Mouse (Mus musculus) left cerebral cortex, postnatal 10 days (tissue): ENCODE data around the gene BC024978. TPM values are rescaled to one million over a fixed set of nuclear protein-coding genes. Genes with fewer than 3 reads are reported as not detected.
A peak's percentile ranks its signal among the peaks of the same experiment; 100 is the strongest.

ENCODE experiments used
- DNase-seq, 2 experiments: peaks; one replicate each; pipeline ENCODE4 v3.0.0; 2021 to 2022; ENCODE audit warnings: low spot score in 2 of 2, mixed read lengths in 1 of 2; ENCODE audit errors: extremely low spot score in 1 of 2
- intact Hi-C: fragments of 180-260 bp; cut with DNase I; formaldehyde crosslinking; loops from one replicate; pipeline ENCODE4 v1.15.1; 2025
- total RNA-seq, 2 experiments: library from RNA; stranded (reverse); gene quantifications; 2 replicates each; pipeline ENCODE4 v1.2.3; 2021

Gene BC024978
- 10 to 100 TPM; 19.7 to 21.5 TPM for total RNA-seq

GRCm38 (mm10) chr7:27195681-27196611 is at the start of gene BC024978, which contains the start of gene Snrpa:
BC024978 (plus strand) TSS chr7:27195781.
Snrpa (minus strand) TSS chr7:27196271.
- DNase-seq = peak; percentile 97 to 99
- intact Hi-C loops = no loop called here

- peak in 1 of 2 experiments; percentile 80 for DNase-seq
Measured at GRCm38 (mm10) chr7:27153205-27153764, 42.3 kb upstream of the BC024978 start, which contains the start of gene Cyp2t4. Cyp2t4 (plus strand) TSS chr7:27153714.

GRCm38 (mm10) chr7:27156005-27156404 is 39.6 kb upstream of the BC024978 start:
- DNase-seq = no peak
- intact Hi-C loops = no loop called here

More at GRCm38 (mm10) chr7:27153205-27153764, 42.3 kb upstream of the BC024978 start, which contains the start of gene Cyp2t4:
- intact Hi-C loops = no loop called here

- intact Hi-C loops = no loop called here
Measured at GRCm38 (mm10) chr7:27158171-27158570, 37.4 kb upstream of the BC024978 start.

GRCm38 (mm10) chr7:27159256-27159655 is 36.3 kb upstream of the BC024978 start:
- intact Hi-C loops = no loop called here
- no peak for DNase-seq

More at GRCm38 (mm10) chr7:27158171-27158570, 37.4 kb upstream of the BC024978 start:
- DNase-seq = no peak

GRCm38 (mm10) chr7:27159882-27160281 is 35.7 kb upstream of the BC024978 start:
- intact Hi-C loops = no loop called here
- peak; percentile 89 to 93 for DNase-seq

GRCm38 (mm10) chr7:27160921-27161320 is 34.7 kb upstream of the BC024978 start:
- intact Hi-C loops = no loop called here
- DNase-seq = no peak

- intact Hi-C loops = no loop called here
Measured at GRCm38 (mm10) chr7:27161744-27162143, 33.8 kb upstream of the BC024978 start.

GRCm38 (mm10) chr7:27162780-27163449 is 32.7 kb upstream of the BC024978 start:
- intact Hi-C loops = no loop called here
- DNase-seq = no peak

More at GRCm38 (mm10) chr7:27161744-27162143, 33.8 kb upstream of the BC024978 start:
- DNase-seq = no peak

- intact Hi-C loops = no loop called here
- peak in 1 of 2 experiments; percentile 46 for DNase-seq
Measured at GRCm38 (mm10) chr7:27163450-27163805, 32.2 kb upstream of the BC024978 start.

GRCm38 (mm10) chr7:27164112-27164947 is 31.3 kb upstream of the BC024978 start:
- DNase-seq = peak in 1 of 2 experiments; percentile 64
- intact Hi-C loops = no loop called here

GRCm38 (mm10) chr7:27165007-27165655 is 30.4 kb upstream of the BC024978 start:
- intact Hi-C loops = no loop called here
- DNase-seq = peak in 1 of 2 experiments; percentile 60

- intact Hi-C loops = no loop called here
- no peak for DNase-seq
Measured at GRCm38 (mm10) chr7:27165696-27166095, 29.9 kb upstream of the BC024978 start.

- intact Hi-C loops = no loop called here
- DNase-seq = peak; percentile 63 to 93
Measured at GRCm38 (mm10) chr7:27166229-27166613, 29.4 kb upstream of the BC024978 start.

- intact Hi-C loops = no loop called here
- DNase-seq = peak; percentile 93 to 97
Measured at GRCm38 (mm10) chr7:27166614-27167474, 28.7 kb upstream of the BC024978 start, which contains the start of gene Egln2. Egln2 (minus strand) TSS chr7:27166802.

- DNase-seq = no peak
- intact Hi-C loops = no loop called here
Measured at GRCm38 (mm10) chr7:27167475-27168094, 28.0 kb upstream of the BC024978 start.
